Mouse (Mus musculus) MEL (cell line): ENCODE results near the gene Farp1. TPM values are rescaled to one million over a fixed set of nuclear protein-coding genes. Genes with fewer than 3 reads are reported as not detected.

Experiments
- DNase-seq: peaks from one replicate; pipeline ENCODE4 v3.0.0; 2011; ENCODE audit warnings: low read depth, low spot score
- H3K27ac ChIP-seq: 2 replicates; pipeline ENCODE4 v1.5.1; 2012; ENCODE audit warnings: low read depth, mild to moderate bottlenecking, control low read depth, low read length, moderate library complexity; ENCODE audit not compliant: control insufficient read depth
- H3K27me3 ChIP-seq, 2 experiments: fragments of 150-350 bp in 1 of 2; sonication (generic) in 1 of 2; 2 replicates each; pipeline ENCODE4 v1.6.1; 2012; ENCODE audit warnings: low read length in 2 of 2, mild to moderate bottlenecking in 2 of 2, improper control_type of control experiment in 1 of 2, moderate library complexity in 1 of 2; ENCODE audit not compliant: insufficient read depth in 2 of 2, control insufficient read depth in 1 of 2
- H3K36me3 ChIP-seq, 2 experiments: 2 replicates each; pipeline ENCODE4 v1.6.1; 2012 to 2014; ENCODE audit warnings: low read length in 2 of 2, improper control_type of control experiment in 1 of 2, inconsistent platforms in 1 of 2, mild to moderate bottlenecking in 1 of 2; ENCODE audit not compliant: insufficient read depth in 2 of 2, control insufficient read depth in 1 of 2
- H3K4me1 ChIP-seq, 2 experiments: fragments of 150-350 bp in 1 of 2; sonication (generic) in 1 of 2; 2 replicates each; pipeline ENCODE4 v1.6.1; 2012; ENCODE audit warnings: low read length in 2 of 2, improper control_type of control experiment in 1 of 2, mild to moderate bottlenecking in 1 of 2; ENCODE audit not compliant: insufficient read depth in 2 of 2, control insufficient read depth in 1 of 2
- H3K4me3 ChIP-seq, 2 experiments: fragments of 150-350 bp in 1 of 2; sonication (generic) in 1 of 2; 2 replicates each; pipeline ENCODE4 v1.5.1; 2012; ENCODE audit warnings: low read depth in 2 of 2, low read length in 2 of 2, mild to moderate bottlenecking in 2 of 2, moderate library complexity in 2 of 2, control low read depth in 1 of 2, improper control_type of control experiment in 1 of 2; ENCODE audit not compliant: control insufficient read depth in 1 of 2, insufficient read depth in 1 of 2
- H3K79me2 ChIP-seq: 2 replicates; pipeline ENCODE4 v1.6.1; 2012; ENCODE audit warnings: mild to moderate bottlenecking, low read length, moderate library complexity; ENCODE audit not compliant: control insufficient read depth, poor library complexity, insufficient read depth
- H3K9ac ChIP-seq: 2 replicates; pipeline ENCODE4 v1.6.1; 2012; ENCODE audit warnings: low read depth, mild to moderate bottlenecking, control low read depth, low read length, moderate library complexity; ENCODE audit not compliant: control insufficient read depth, poor library complexity, severe bottlenecking
- H3K9me3 ChIP-seq: fragments of 150-350 bp; sonication (generic); replicated peaks from 2 replicates; pipeline ENCODE4 v1.6.1; 2012; ENCODE audit warnings: mild to moderate bottlenecking, low read length, improper control_type of control experiment, moderate library complexity; ENCODE audit not compliant: insufficient read depth
- BHLHE40 ChIP-seq: IDR thresholded peaks from 2 replicates; pipeline ENCODE4 v1.6.1; 2012; ENCODE audit warnings: low read depth, mild to moderate bottlenecking, inconsistent platforms, low read length, improper control_type of control experiment, borderline replicate concordance
- CHD1 ChIP-seq: IDR thresholded peaks from 2 replicates; pipeline ENCODE4 v1.6.1; 2012; ENCODE audit warnings: low read depth, mild to moderate bottlenecking, inconsistent platforms, low read length, improper control_type of control experiment
- CHD2 ChIP-seq: IDR thresholded peaks from 2 replicates; pipeline ENCODE4 v1.6.1; 2011; ENCODE audit warnings: low read length, improper control_type of control experiment
- EP300 ChIP-seq, 2 experiments: IDR thresholded peaks; 2 replicates each; pipeline ENCODE4 v1.6.1; 2011; ENCODE audit warnings: improper control_type of control experiment in 2 of 2, low read length in 2 of 2, low read depth in 1 of 2, mild to moderate bottlenecking in 1 of 2
- GABPA ChIP-seq: IDR thresholded peaks from 2 replicates; pipeline ENCODE4 v1.6.1; 2012; ENCODE audit warnings: low read depth, mild to moderate bottlenecking, inconsistent platforms, low read length, improper control_type of control experiment, moderate library complexity
- GATA1 ChIP-seq: IDR thresholded peaks from 2 replicates; pipeline ENCODE4 v1.6.1; 2011; ENCODE audit warnings: low read depth, low read length, improper control_type of control experiment
- KAT2A ChIP-seq: conservative IDR thresholded peaks from 2 replicates; pipeline ENCODE4 v1.6.1; 2012; ENCODE audit warnings: low read depth, low read length, improper control_type of control experiment, inconsistent platforms
- MAFK ChIP-seq: IDR thresholded peaks from 2 replicates; pipeline ENCODE4 v1.6.1; 2011; ENCODE audit warnings: low read depth, mild to moderate bottlenecking, low read length, improper control_type of control experiment, borderline replicate concordance
- MAX ChIP-seq: IDR thresholded peaks from 2 replicates; pipeline ENCODE4 v1.6.1; 2011; ENCODE audit warnings: low read length, improper control_type of control experiment
- MXI1 ChIP-seq: IDR thresholded peaks from 2 replicates; pipeline ENCODE4 v1.6.1; 2011; ENCODE audit warnings: mild to moderate bottlenecking, low read depth, low read length, improper control_type of control experiment
- NELFE ChIP-seq: IDR thresholded peaks from 2 replicates; pipeline ENCODE4 v1.6.1; 2011; ENCODE audit warnings: low read depth, low read length, improper control_type of control experiment
- POLR2AphosphoS2 ChIP-seq: IDR thresholded peaks from 2 replicates; pipeline ENCODE4 v1.6.1; 2011; ENCODE audit warnings: low read length, improper control_type of control experiment
- POLR2AphosphoS5 ChIP-seq: IDR thresholded peaks from 2 replicates; pipeline ENCODE4 v1.6.1; 2012; ENCODE audit warnings: low read depth, borderline replicate concordance, mild to moderate bottlenecking, inconsistent platforms, low read length, moderate library complexity, mixed read lengths
- TBP ChIP-seq: IDR thresholded peaks from 2 replicates; pipeline ENCODE4 v1.8.0; 2011; ENCODE audit warnings: low read depth, low read length, improper control_type of control experiment
- USF1 ChIP-seq: IDR thresholded peaks from 2 replicates; pipeline ENCODE4 v1.6.1; 2014; ENCODE audit warnings: low read depth, mild to moderate bottlenecking, inconsistent platforms, low read length, improper control_type of control experiment, moderate library complexity
- ZKSCAN1 ChIP-seq: IDR thresholded peaks from 2 replicates; pipeline ENCODE4 v1.6.1; 2012; ENCODE audit warnings: low read depth, mild to moderate bottlenecking, inconsistent platforms, low read length, improper control_type of control experiment, moderate library complexity
- ZNF384 ChIP-seq: IDR thresholded peaks from 2 replicates; pipeline ENCODE4 v1.6.1; 2012; ENCODE audit warnings: low read depth, mild to moderate bottlenecking, inconsistent platforms, low read length, improper control_type of control experiment
- polyA plus RNA-seq, 2 experiments: library from polyadenylated mRNA; stranded (reverse) in 1 of 2; unstranded in 1 of 2; fragments of >175 nt in 1 of 2; fragments of >200 nt in 1 of 2; gene quantifications; 2 replicates each; pipeline versions ENCODE4 v1.2.1 to v1.2.4; 2012; ENCODE audit warnings: low replicate concordance in 2 of 2, low read depth in 1 of 2; ENCODE audit not compliant: insufficient read length in 2 of 2, insufficient read depth in 1 of 2, missing spikeins in 1 of 2
- total RNA-seq: library from RNA; depleted of rRNA; stranded (reverse); fragments of 300-350 nt; gene quantifications from 2 replicates; pipeline ENCODE4 v1.2.3, GENCODE M21; 2012

Gene Farp1
- total and polyA plus RNA-seq, 3 experiments = 0.62 to 1.1 TPM; not detected in 1

DNA sequence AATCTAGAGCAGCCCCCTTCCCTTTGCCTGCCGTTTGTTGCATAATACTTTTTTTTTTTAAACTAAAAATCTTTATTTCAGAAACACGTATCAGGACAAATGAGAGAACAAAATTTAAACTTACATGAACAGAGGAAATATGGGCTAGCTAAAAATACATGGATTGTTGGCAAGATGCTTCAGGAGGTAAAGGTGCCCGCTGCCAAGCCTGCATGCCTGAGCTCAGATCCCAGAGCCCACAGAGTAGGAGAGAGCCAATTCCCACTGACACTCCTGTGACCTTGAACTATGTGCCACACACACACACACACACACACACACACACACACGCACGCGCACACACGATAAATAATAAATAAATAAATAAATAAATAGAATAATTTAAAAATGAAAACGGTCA, 29.0 kb upstream of the Farp1 start:
- Histone ChIP-seq H3K79me2 (no peaks in the 10 kb centered on the region), H3K9me3 (no peaks in the 10 kb centered on the region), H3K27me3 (no peaks in the 10 kb centered on the region), H3K4me1 (no peaks in the 10 kb centered on the region), H3K9ac (no peak overlapping the region), H3K36me3 (no peaks in the 10 kb centered on the region), H3K4me3 (no peak overlapping the region), H3K27ac (no peak overlapping the region)
- TF ChIP-seq GABPA (no peak), MXI1 (no peak), CHD2 (no peak), USF1 (no peak)
- no peak for DNase-seq

DNA sequence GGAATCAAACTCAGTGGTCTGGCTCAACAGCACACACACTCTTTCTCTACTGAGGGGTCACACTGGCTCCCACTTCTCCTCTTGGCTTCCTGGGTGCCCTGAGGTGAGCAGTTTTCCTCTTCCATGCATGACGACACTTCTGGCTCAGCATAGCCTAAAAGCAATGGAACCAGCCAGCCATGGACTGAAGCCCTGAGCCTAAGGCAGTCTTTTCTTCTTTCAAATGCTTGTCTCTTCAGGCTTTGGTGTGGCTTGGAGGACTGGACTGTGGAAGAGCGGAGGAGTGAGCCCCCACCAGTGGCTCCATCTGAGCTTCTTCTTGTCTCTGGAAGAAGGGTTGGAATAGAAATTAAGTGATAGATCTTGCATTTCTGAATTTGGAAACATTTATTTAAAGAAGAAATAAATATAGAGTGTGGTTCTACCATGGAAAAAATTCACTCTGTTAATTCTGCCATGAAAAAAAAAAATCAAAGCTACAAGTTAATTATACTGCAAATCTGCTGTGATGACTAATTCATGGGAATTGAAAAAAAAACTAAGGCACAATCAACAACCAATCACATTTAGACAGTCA, 19.8 kb upstream of the Farp1 start:
- TF ChIP-seq TBP (no peak), BHLHE40 (no peak), ZNF384 (no peak), EP300 (IDR thresholded peaks at IDR 0.05; ENCODE audit: low read depth in 1 of 2, low read length in 2 of 2) (no peak), CHD1 (no peak), KAT2A (no peak), MAX (no peak), POLR2AphosphoS5 (no peak)
- no peaks in the 10 kb centered on the region for H3K4me1 ChIP-seq
- no peaks in the 10 kb centered on the region for H3K36me3 ChIP-seq
- H3K79me2 ChIP-seq = no peaks in the 10 kb centered on the region
- H3K9me3 ChIP-seq = no peaks in the 10 kb centered on the region
- H3K27me3 ChIP-seq = no peaks in the 10 kb centered on the region
- no peak overlapping the region for H3K27ac ChIP-seq
- H3K4me3 ChIP-seq = no peak overlapping the region
- H3K9ac ChIP-seq = no peak overlapping the region
- DNase-seq = no peak

DNA sequence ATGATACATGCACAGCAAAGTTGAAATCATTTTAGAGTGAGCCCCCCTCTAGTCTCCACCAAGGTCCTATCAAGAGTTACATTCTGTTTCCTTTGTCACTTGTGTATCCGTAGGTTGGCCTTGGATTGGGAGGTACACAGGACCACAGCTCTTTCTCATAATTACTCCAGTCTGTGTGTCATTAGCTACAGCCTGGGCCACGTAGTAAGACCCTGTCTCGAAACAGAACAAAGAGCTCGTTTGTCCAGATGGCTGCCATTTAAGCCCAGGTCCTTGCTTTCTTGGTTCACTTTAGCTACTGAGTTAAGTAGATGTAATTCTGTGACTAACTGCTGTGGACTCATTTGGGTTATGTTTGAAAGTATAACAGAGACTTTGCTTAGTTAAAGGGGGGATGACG, 12.6 kb upstream of the Farp1 start:
- DNase-seq = no peak
- no peak overlapping the region for H3K9ac ChIP-seq
- no peaks in the 10 kb centered on the region for H3K27me3 ChIP-seq
- H3K9me3 ChIP-seq = no peaks in the 10 kb centered on the region
- H3K4me1 ChIP-seq = no peaks in the 10 kb centered on the region
- no peaks in the 10 kb centered on the region for H3K36me3 ChIP-seq
- H3K79me2 ChIP-seq = no peaks in the 10 kb centered on the region
- TF ChIP-seq CHD1 (no peak), NELFE (no peak), USF1 (no peak), MAX (no peak), MAFK (no peak), BHLHE40 (no peak), GATA1 (no peak), POLR2AphosphoS2 (no peak), ZKSCAN1 (no peak)
- no peak overlapping the region for H3K4me3 ChIP-seq
- no peak overlapping the region for H3K27ac ChIP-seq
